Comparison of ENCODE assay signal across 16 mouse cellular contexts in genomic region chr11:29384617-29385016, GRCm38 (mm10).
"Had no signal": no experiment of that assay in that cellular context is flagged by ENCODE, and none has a peak within 500 bp of the region (broad histone marks: within the 10 kb centered on the region; RNA-seq: fewer than 3 reads in every experiment).

No protein-coding gene starts in this region.

- H3K4me3 ChIP-seq: neural tube, embryonic 13.5 days; neural tube, embryonic 15.5 days; stomach, embryonic 15.5 days had no signal

- H3K4me2 ChIP-seq: neural tube, embryonic 13.5 days; neural tube, embryonic 15.5 days; stomach, embryonic 15.5 days had no signal

- H3K9me3 ChIP-seq: neural tube, embryonic 13.5 days; neural tube, embryonic 15.5 days; stomach, embryonic 15.5 days had no signal

- DNase-seq: retina, postnatal 1 day; right cerebral cortex, adult 18-20 months; right cerebral cortex, postnatal 14 days; right cerebral cortex, postnatal 25 days; right cerebral cortex, postnatal 4 days; spleen, adult 18-20 months; thymus, adult 18-20 months; thymus, adult 2 months; thymus, postnatal 14 days; thymus, postnatal 25 days; thymus, postnatal 36 days; thymus, postnatal 4 days had no signal

- H3K27ac ChIP-seq: neural tube, embryonic 13.5 days; neural tube, embryonic 15.5 days; stomach, embryonic 15.5 days; stomach, postnatal 0 days had no signal

- H3K27me3 ChIP-seq: neural tube, embryonic 13.5 days; neural tube, embryonic 15.5 days; stomach, embryonic 15.5 days had no signal

- H3K9ac ChIP-seq: neural tube, embryonic 13.5 days; neural tube, embryonic 15.5 days; stomach, embryonic 15.5 days had no signal

- H3K4me1 ChIP-seq: neural tube, embryonic 15.5 days; stomach, embryonic 15.5 days had no signal

- H3K36me3 ChIP-seq: neural tube, embryonic 15.5 days; stomach, embryonic 15.5 days had no signal
